Mouse (Mus musculus): ENCODE measurements around the gene Rhbdd2. TPM values are rescaled to one million over a fixed set of nuclear protein-coding genes. Genes with fewer than 3 reads are reported as not detected.

Rhbdd2 gene
- total RNA-seq, 2 experiments from 2014 or later = 77.6 to 82.7 TPM

GRCm38 (mm10) chr5:135674349-135674775, 41.9 kb downstream of the Rhbdd2 start:
- intact Hi-C loops (cut with DNase I) = no loop called here
- DNase-seq (ENCODE audit: extremely low spot score in 1 of 2, low spot score in 2 of 2) = no peak

- DNase-seq (ENCODE audit: extremely low spot score in 1 of 2, low spot score in 2 of 2) = peak; percentile 77 to 84
- intact Hi-C loops (cut with DNase I) = no loop called here
Measured at GRCm38 (mm10) chr5:135674821-135675220, 42.4 kb downstream of the Rhbdd2 start.

GRCm38 (mm10) chr5:135676696-135677095, 44.3 kb downstream of the Rhbdd2 start:
- no peak for DNase-seq (ENCODE audit: extremely low spot score in 1 of 2, low spot score in 2 of 2)
- intact Hi-C loops (cut with DNase I) = no loop called here

GRCm38 (mm10) chr5:135677251-135677650, 44.8 kb downstream of the Rhbdd2 start:
- no peak for DNase-seq (ENCODE audit: extremely low spot score in 1 of 2, low spot score in 2 of 2)
- intact Hi-C loops (cut with DNase I) = no loop called here

- intact Hi-C loops (cut with DNase I) = no loop called here
- no peak for DNase-seq (ENCODE audit: extremely low spot score in 1 of 2, low spot score in 2 of 2)
Measured at GRCm38 (mm10) chr5:135678481-135678880, 46.1 kb downstream of the Rhbdd2 start.

GRCm38 (mm10) chr5:135680967-135681545, 48.6 kb downstream of the Rhbdd2 start:
- no peak for DNase-seq (ENCODE audit: extremely low spot score in 1 of 2, low spot score in 2 of 2)
- intact Hi-C loops (cut with DNase I) = no loop called here

- DNase-seq (ENCODE audit: extremely low spot score in 1 of 2, low spot score in 2 of 2) = no peak
- intact Hi-C loops (cut with DNase I) = no loop called here
Measured at GRCm38 (mm10) chr5:135682009-135682408, 49.6 kb downstream of the Rhbdd2 start.

- intact Hi-C loops (cut with DNase I) = no loop called here
- DNase-seq (ENCODE audit: extremely low spot score in 1 of 2, low spot score in 2 of 2) = no peak
Measured at GRCm38 (mm10) chr5:135682942-135683570, 50.6 kb downstream of the Rhbdd2 start.

GRCm38 (mm10) chr5:135690401-135690800, 58.0 kb downstream of the Rhbdd2 start:
- DNase-seq (ENCODE audit: extremely low spot score in 1 of 2, low spot score in 2 of 2) = no peak
- intact Hi-C loops (cut with DNase I) = no loop called here

GRCm38 (mm10) chr5:135691266-135691665, 58.8 kb downstream of the Rhbdd2 start:
- no peak for DNase-seq (ENCODE audit: extremely low spot score in 1 of 2, low spot score in 2 of 2)
- intact Hi-C loops (cut with DNase I) = no loop called here

GRCm38 (mm10) chr5:135693281-135693853, 60.9 kb downstream of the Rhbdd2 start:
- intact Hi-C loops (cut with DNase I) = no loop called here
- no peak for DNase-seq (ENCODE audit: extremely low spot score in 1 of 2, low spot score in 2 of 2)

GRCm38 (mm10) chr5:135695277-135695721, 62.9 kb downstream of the Rhbdd2 start:
- intact Hi-C loops (cut with DNase I) = no loop called here
- peak in 1 of 2 experiments; percentile 41 for DNase-seq (ENCODE audit: extremely low spot score in 1 of 2, low spot score in 2 of 2)

Other genes starting within 250 kb of the Rhbdd2 start
- gene Pom121, start 238.1 kb upstream of the Rhbdd2 start, total RNA-seq (2021) = 10 to 100 TPM; 37.5 to 39.1 TPM
- 10 to 100 TPM; 80.5 to 85.2 TPM for gene Hip1, start 87.5 kb upstream of the Rhbdd2 start, total RNA-seq (2021)
- not detected for gene Ccl26, start 69.0 kb upstream of the Rhbdd2 start, total RNA-seq (2021)
- gene Ccl24, start 59.6 kb upstream of the Rhbdd2 start, total RNA-seq (2021) = under 1 TPM in 1 of 2 experiments, not detected in 1; 0.28 TPM
- gene Por, start 37.4 kb downstream of the Rhbdd2 start, total RNA-seq (2021) = 10 to 100 TPM; 68.2 to 70.0 TPM
- gene Tmem120a, start 111.8 kb downstream of the Rhbdd2 start, total RNA-seq (2021) = 10 to 100 TPM; 20.7 to 22.0 TPM
- not detected for gene Styxl1, start 145.8 kb downstream of the Rhbdd2 start, total RNA-seq (2021)
- gene Mdh2, start 145.9 kb downstream of the Rhbdd2 start, total RNA-seq (2021) = 100 to 1,000 TPM; 476 to 478 TPM
- 10 to 100 TPM; 73.7 to 79.8 TPM for gene Srrm3, start 174.3 kb downstream of the Rhbdd2 start, total RNA-seq (2021)

Data from left cerebral cortex, postnatal 10 days (tissue).